Mouse (Mus musculus) lung, postnatal 0 days (tissue): Measurements from ENCODE around the gene Filip1l. TPM values are rescaled to one million over a fixed set of nuclear protein-coding genes. Genes with fewer than 3 reads are reported as not detected.
A peak's percentile ranks its signal among the peaks of the same experiment; 100 is the strongest.

Experiments
- ATAC-seq: fragments of 200-750 bp; cut with Nextera tagmentation; 2 replicates; pipeline ENCODE4 v1.8.0; 2017; ENCODE audit warnings: moderate library complexity
- DNase-seq: peaks from one replicate; pipeline ENCODE4 v3.0.0-alpha.2; 2016; ENCODE audit warnings: low spot score
- H3K27ac ChIP-seq: fragments of 300-500 bp; sonication (generic); 2 replicates; pipeline ENCODE4 v1.5.1; 2014; ENCODE audit warnings: antibody characterized with exemption, mild to moderate bottlenecking, low read length, mixed read lengths
- H3K27me3 ChIP-seq: fragments of 300-500 bp; sonication (generic); replicated peaks from 2 replicates; pipeline ENCODE4 v1.6.1; 2014; ENCODE audit warnings: low read length, mixed read lengths; ENCODE audit not compliant: insufficient read depth
- H3K36me3 ChIP-seq: fragments of 300-500 bp; sonication (generic); 2 replicates; pipeline ENCODE4 v1.6.1; 2014; ENCODE audit warnings: low read length, mixed read lengths; ENCODE audit not compliant: insufficient read depth
- H3K4me1 ChIP-seq: fragments of 300-500 bp; sonication (generic); 2 replicates; pipeline ENCODE4 v1.6.1; 2014; ENCODE audit warnings: antibody characterized with exemption, low read depth, low read length, mixed read lengths; ENCODE audit not compliant: insufficient read depth
- H3K4me2 ChIP-seq: fragments of 300-500 bp; sonication (generic); replicated peaks from 2 replicates; pipeline ENCODE4 v1.6.1; 2014; ENCODE audit warnings: low read depth, mild to moderate bottlenecking, low read length, moderate library complexity, mixed read lengths
- H3K4me3 ChIP-seq: fragments of 300-500 bp; sonication (generic); 2 replicates; pipeline ENCODE4 v1.5.1; 2014; ENCODE audit warnings: low read depth, low read length
- H3K9ac ChIP-seq: fragments of 300-500 bp; sonication (generic); replicated peaks from 2 replicates; pipeline ENCODE4 v1.6.1; 2014; ENCODE audit warnings: low read depth, mild to moderate bottlenecking
- H3K9me3 ChIP-seq: fragments of 300-500 bp; sonication (generic); 2 replicates; pipeline ENCODE4 v1.6.1; 2016; ENCODE audit warnings: low read length, mixed read lengths
- CTCF ChIP-seq: IDR thresholded peaks from 2 replicates; pipeline ENCODE4 v1.5.1; 2016; ENCODE audit warnings: antibody characterized with exemption, mild to moderate bottlenecking
- EP300 ChIP-seq: IDR thresholded peaks from 2 replicates; pipeline ENCODE4 v1.6.1; 2016; ENCODE audit warnings: antibody characterized with exemption, mild to moderate bottlenecking, control low read depth
- WGBS: fragments of 180-500 bp; shearing (Covaris S2); extraction: QIAGEN DNeasy Blood & Tissue Kit; methylation state at CpG from one replicate; pipeline ENCODE4 v1.1.7; 2014; 5-methylcytosine and 5-hydroxymethylcytosine counted together
- polyA plus RNA-seq: library from polyadenylated mRNA; unstranded; fragments of >200 nt; fragmentation: Nextera tagmentation; extraction: Ambion mirVana; gene quantifications from 2 replicates; pipeline ENCODE4 v1.2.1, GENCODE M21; 2015

Gene Filip1l
- polyA plus RNA-seq, 1 experiment from 2014 or later, result 41.6 TPM

- H3K36me3 ChIP-seq, result no peaks in the 10 kb centered on the region
- H3K9ac ChIP-seq, result no peak overlapping the region
- no peaks in the 10 kb centered on the region for H3K4me1 ChIP-seq
- TF ChIP-seq CTCF (no peak), EP300 (no peak)
- H3K9me3 ChIP-seq, result no peaks in the 10 kb centered on the region
- H3K27me3 ChIP-seq, result no peaks in the 10 kb centered on the region
- H3K27ac ChIP-seq, result no peak overlapping the region
- H3K4me3 ChIP-seq, result no peak overlapping the region
- WGBS, result 60% methylated on average over 10 of the region's 10 CpGs
- ATAC-seq (peak; percentile 41; the same call in 1 of the 2 replicates), DNase-seq (no peak)
- H3K4me2 ChIP-seq, result no peak overlapping the region
Observed at GRCm38 (mm10) chr16:57515636-57516035, 162.7 kb downstream of the Filip1l start.

GRCm38 (mm10) chr16:57525046-57525445 lies 172.2 kb downstream of the Filip1l start:
- no peaks in the 10 kb centered on the region for H3K27me3 ChIP-seq
- DNase-seq (peak; percentile 44), ATAC-seq (no peak)
- 56% methylated on average over 5 of the region's 5 CpGs for WGBS
- H3K4me1 ChIP-seq, result peaks cover 4% of the 10 kb centered on the region; the same call in 1 of the 2 replicates
- H3K9me3 ChIP-seq, result no peaks in the 10 kb centered on the region
- no peaks in the 10 kb centered on the region for H3K36me3 ChIP-seq
- no peak overlapping the region for H3K4me2 ChIP-seq
- no peak overlapping the region for H3K9ac ChIP-seq
- no peak overlapping the region for H3K4me3 ChIP-seq
- no peak overlapping the region for H3K27ac ChIP-seq
- TF ChIP-seq CTCF (no peak), EP300 (no peak)

GRCm38 (mm10) chr16:57525476-57525875 lies 172.6 kb downstream of the Filip1l start:
- no peak overlapping the region for H3K4me3 ChIP-seq
- ATAC-seq (peak; percentile 23; the same call in 1 of the 2 replicates), DNase-seq (peak; percentile 46)
- no peaks in the 10 kb centered on the region for H3K36me3 ChIP-seq
- no peaks in the 10 kb centered on the region for H3K27me3 ChIP-seq
- H3K9me3 ChIP-seq, result no peaks in the 10 kb centered on the region
- WGBS, result 56% methylated on average over 4 of the region's 4 CpGs
- peaks cover 4% of the 10 kb centered on the region; the same call in 1 of the 2 replicates for H3K4me1 ChIP-seq
- H3K9ac ChIP-seq, result no peak overlapping the region
- no peak for TF ChIP-seq CTCF
- TF ChIP-seq EP300, result no peak
- no peak overlapping the region for H3K4me2 ChIP-seq
- no peak overlapping the region for H3K27ac ChIP-seq

GRCm38 (mm10) chr16:57526893-57527292 lies 174.0 kb downstream of the Filip1l start:
- Histone ChIP-seq H3K4me1 (peaks cover 4% of the 10 kb centered on the region; the same call in 1 of the 2 replicates), H3K4me2 (no peak overlapping the region), H3K27me3 (no peaks in the 10 kb centered on the region), H3K4me3 (no peak overlapping the region), H3K9me3 (no peaks in the 10 kb centered on the region), H3K36me3 (no peaks in the 10 kb centered on the region), H3K9ac (no peak overlapping the region), H3K27ac (no peak overlapping the region)
- WGBS, result 68% methylated on average over 7 of the region's 7 CpGs
- TF ChIP-seq EP300 (no peak), CTCF (no peak)
- no peak for DNase-seq
- ATAC-seq, result no peak

DNA sequence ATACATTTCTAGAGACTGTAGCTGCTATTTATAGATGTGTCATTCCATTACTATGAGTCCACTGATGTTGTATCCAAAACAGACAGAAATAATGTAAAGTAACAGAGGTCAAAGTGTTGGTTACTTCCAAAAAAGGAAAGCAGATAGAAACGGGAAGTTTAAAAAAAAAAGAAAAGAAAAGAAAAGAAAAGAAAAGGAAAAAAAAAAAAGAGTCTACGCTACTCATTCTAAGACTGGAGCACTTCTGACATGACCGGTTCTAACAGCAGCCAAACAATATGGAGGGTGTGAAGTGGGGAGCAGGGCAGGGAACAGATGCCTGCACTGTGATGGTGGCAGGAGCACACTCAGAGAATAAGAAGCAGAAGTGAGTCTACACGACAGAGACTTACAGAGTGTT lies 175.6 kb downstream of the Filip1l start:
- DNase-seq (peak; percentile 52), ATAC-seq (no peak)
- no peaks in the 10 kb centered on the region for H3K36me3 ChIP-seq
- H3K4me3 ChIP-seq, result no peak overlapping the region
- no peaks in the 10 kb centered on the region for H3K9me3 ChIP-seq
- no peaks in the 10 kb centered on the region for H3K27me3 ChIP-seq
- peaks cover 4% of the 10 kb centered on the region; the same call in 1 of the 2 replicates for H3K4me1 ChIP-seq
- no peak overlapping the region for H3K27ac ChIP-seq
- TF ChIP-seq CTCF, result no peak
- TF ChIP-seq EP300, result no peak
- H3K9ac ChIP-seq, result no peak overlapping the region
- WGBS, result 51% methylated on average over 4 of the region's 4 CpGs
- no peak overlapping the region for H3K4me2 ChIP-seq

DNA sequence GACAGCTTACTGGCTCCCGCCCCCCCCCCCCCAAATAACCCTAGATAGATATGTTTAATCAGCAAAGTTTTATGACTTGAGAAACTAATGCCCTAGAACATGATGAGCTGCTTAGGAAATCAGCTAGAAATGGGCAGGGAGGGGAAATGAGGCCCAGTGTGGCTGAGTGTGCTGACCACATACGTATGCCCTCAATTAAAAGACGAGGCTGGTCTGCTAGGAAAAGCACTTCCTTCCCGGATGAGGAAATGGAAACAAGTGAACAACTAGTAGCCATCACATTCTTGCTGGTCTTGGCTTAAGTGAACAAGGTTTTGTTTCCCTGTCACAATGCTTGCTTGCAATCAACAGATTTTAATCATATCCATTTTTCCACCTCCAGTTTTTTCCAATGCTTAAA lies 177.7 kb downstream of the Filip1l start:
- Histone ChIP-seq H3K36me3 (no peaks in the 10 kb centered on the region), H3K4me1 (peaks cover 2% of the 10 kb centered on the region; the same call in 1 of the 2 replicates), H3K9ac (no peak overlapping the region), H3K27ac (no peak overlapping the region), H3K4me3 (no peak overlapping the region), H3K9me3 (no peaks in the 10 kb centered on the region), H3K27me3 (no peaks in the 10 kb centered on the region), H3K4me2 (no peak overlapping the region)
- DNase-seq (peak; percentile 33), ATAC-seq (no peak)
- WGBS, result 62% methylated on average over 4 of the region's 4 CpGs
- TF ChIP-seq EP300 (no peak), CTCF (no peak)

GRCm38 (mm10) chr16:57532081-57532493 lies 179.2 kb downstream of the Filip1l start:
- H3K4me1 ChIP-seq, result no peaks in the 10 kb centered on the region; the same call in 1 of the 2 replicates
- 24% methylated on average over 6 of the region's 6 CpGs for WGBS
- TF ChIP-seq EP300, result peak; percentile 57
- TF ChIP-seq CTCF, result no peak
- H3K4me2 ChIP-seq, result no peak overlapping the region
- no peaks in the 10 kb centered on the region for H3K36me3 ChIP-seq
- H3K9ac ChIP-seq, result no peak overlapping the region
- no peaks in the 10 kb centered on the region for H3K27me3 ChIP-seq
- DNase-seq, result peak; percentile 71
- peak; percentile 67 for ATAC-seq
- no peak overlapping the region; the same call in 1 of the 2 replicates for H3K27ac ChIP-seq
- H3K9me3 ChIP-seq, result no peaks in the 10 kb centered on the region
- no peak overlapping the region for H3K4me3 ChIP-seq
